Mouse (Mus musculus) central nervous system, embryonic 11.5 days (tissue): ENCODE measurements around the gene Rhox2b. TPM values are rescaled to one million over a fixed set of nuclear protein-coding genes. Genes with fewer than 3 reads are reported as not detected.

Source experiments
- polyA plus RNA-seq: library from polyadenylated mRNA; depleted of rRNA; stranded (reverse); fragments of >200 nt; gene quantifications from 2 replicates; pipeline ENCODE4 v1.2.3, GENCODE M21; 2012; rRNA removed

Gene Rhox2b
- 0.21 and 0.82 TPM in 2 replicates for polyA plus RNA-seq

GRCm38 (mm10) chrX:37411767-37412166, at the start of gene Rhox2b:
Gene Rhox2b (plus strand): TSS chrX:37412067.

GRCm38 (mm10) chrX:37379728-37380127, 32.1 kb upstream of the Rhox2b start, which contains the start of gene Rhox3a2:
Gene Rhox3a2 (plus strand): TSS chrX:37380028.

GRCm38 (mm10) chrX:37390548-37390947, 21.3 kb upstream of the Rhox2b start, which contains the start of gene Rhox4a2:
Gene Rhox4a2 (plus strand): TSS chrX:37390848.

GRCm38 (mm10) chrX:37432194-37432593, 20.3 kb downstream of the Rhox2b start, which contains the start of gene Rhox4b:
Gene Rhox4b (plus strand): TSS chrX:37432494.

GRCm38 (mm10) chrX:37453380-37453779, 41.5 kb downstream of the Rhox2b start, which contains the start of gene Rhox2c:
Gene Rhox2c (plus strand): TSS chrX:37453680.

GRCm38 (mm10) chrX:37458285-37458684, 46.4 kb downstream of the Rhox2b start, which contains the start of gene Rhox3c:
Gene Rhox3c (plus strand): TSS chrX:37458585.

Other genes with a start within 250 kb of the Rhox2b start
- gene Akap14, start 243.2 kb upstream of the Rhox2b start, polyA plus RNA-seq, result 0.09 and 0.16 TPM in 2 replicates
- 149 and 294 TPM in 2 replicates for gene Ndufa1, start 220.9 kb upstream of the Rhox2b start, polyA plus RNA-seq
- 8.6 and 11.1 TPM in 2 replicates for gene Rnf113a1, start 220.8 kb upstream of the Rhox2b start, polyA plus RNA-seq
- gene Gm9, start 201.0 kb upstream of the Rhox2b start, polyA plus RNA-seq, result not detected in 2 replicates
- gene Rhox1, start 189.8 kb upstream of the Rhox2b start, polyA plus RNA-seq, result not detected in 2 replicates
- gene Rhox2a, start 167.1 kb upstream of the Rhox2b start, polyA plus RNA-seq, result 0.20 and 0.58 TPM in 2 replicates
- not detected in 2 replicates for gene Rhox3a, start 162.1 kb upstream of the Rhox2b start, polyA plus RNA-seq
- gene Rhox4a, start 146.7 kb upstream of the Rhox2b start, polyA plus RNA-seq, result not detected in 2 replicates
- not detected in 2 replicates for gene Rhox3a2, start 32.0 kb upstream of the Rhox2b start, polyA plus RNA-seq
- 0.35 and 1.6 TPM in 2 replicates for gene Rhox4a2, start 21.2 kb upstream of the Rhox2b start, polyA plus RNA-seq
- gene Rhox4b, start 20.4 kb downstream of the Rhox2b start, polyA plus RNA-seq, result 0.19 and 0.49 TPM in 2 replicates
- gene Rhox2c, start 41.6 kb downstream of the Rhox2b start, polyA plus RNA-seq, result 0.66 and 1.4 TPM in 2 replicates
- gene Rhox3c, start 46.5 kb downstream of the Rhox2b start, polyA plus RNA-seq, result 0.48 TPM in 1 of 2 replicates, not detected in the other
- not detected in 2 replicates for gene Rhox4c, start 68.3 kb downstream of the Rhox2b start, polyA plus RNA-seq
- 0.20 TPM in 1 of 2 replicates, not detected in the other for gene Rhox2d, start 81.4 kb downstream of the Rhox2b start, polyA plus RNA-seq
- 0.12 and 0.13 TPM in 2 replicates for gene Rhox4d, start 102.3 kb downstream of the Rhox2b start, polyA plus RNA-seq
- gene Rhox2e, start 118.4 kb downstream of the Rhox2b start, polyA plus RNA-seq, result 0.16 TPM in 1 of 2 replicates, not detected in the other
- gene Rhox3e, start 130.0 kb downstream of the Rhox2b start, polyA plus RNA-seq, result not detected in 2 replicates
- gene Rhox4e, start 145.3 kb downstream of the Rhox2b start, polyA plus RNA-seq, result not detected in 2 replicates
- 0.15 and 0.30 TPM in 2 replicates for gene Rhox2f, start 159.3 kb downstream of the Rhox2b start, polyA plus RNA-seq
- not detected in 2 replicates for gene Rhox3f, start 168.9 kb downstream of the Rhox2b start, polyA plus RNA-seq
- gene Rhox4f, start 195.6 kb downstream of the Rhox2b start, polyA plus RNA-seq, result not detected in 2 replicates
- gene Rhox3g, start 216.5 kb downstream of the Rhox2b start, polyA plus RNA-seq, result not detected in 2 replicates
- not detected in 2 replicates for gene Rhox2g, start 231.4 kb downstream of the Rhox2b start, polyA plus RNA-seq
- 0.08 TPM in 1 of 2 replicates, not detected in the other for gene Rhox4g, start 239.3 kb downstream of the Rhox2b start, polyA plus RNA-seq